In genomic region chr16:73449836-73450235, GRCm38 (mm10) we compare ENCODE assay signal across 11 mouse cellular contexts.
"Had no signal": no experiment of that assay in that cellular context is flagged by ENCODE, and none has a peak within 500 bp of the region (broad histone marks: within the 10 kb centered on the region; RNA-seq: fewer than 3 reads in every experiment).

No protein-coding gene starts in this region.

- H3K27me3 ChIP-seq: kidney, embryonic 15.5 days; limb, embryonic 15.5 days; liver, embryonic 12.5 days; midbrain, embryonic 12.5 days had no signal

- ATAC-seq: liver, embryonic 12.5 days had no signal

- H3K4me1 ChIP-seq: kidney, embryonic 15.5 days; limb, embryonic 15.5 days; liver, embryonic 12.5 days; midbrain, embryonic 12.5 days had no signal

- H3K4me3 ChIP-seq: kidney, embryonic 15.5 days; left cerebral cortex, adult 2 months; limb, embryonic 15.5 days; liver, embryonic 12.5 days; midbrain, embryonic 12.5 days had no signal

- H3K4me2 ChIP-seq: kidney, embryonic 15.5 days; limb, embryonic 15.5 days; liver, embryonic 12.5 days; lung, embryonic 14.5 days; midbrain, embryonic 12.5 days had no signal

- H3K9me3 ChIP-seq: kidney, embryonic 15.5 days; limb, embryonic 15.5 days; liver, embryonic 12.5 days; midbrain, embryonic 12.5 days had no signal

- DNase-seq: kidney, adult 2 months; kidney, postnatal 14 days; lung, embryonic 14.5 days; lung, postnatal 14 days; right cerebral cortex, postnatal 25 days; thymus, postnatal 4 days had no signal

- H3K9ac ChIP-seq: kidney, embryonic 15.5 days; limb, embryonic 15.5 days; liver, embryonic 12.5 days; lung, embryonic 14.5 days; midbrain, embryonic 12.5 days had no signal

- H3K27ac ChIP-seq: kidney, embryonic 15.5 days; left cerebral cortex, adult 2 months; limb, embryonic 15.5 days; liver, embryonic 12.5 days; midbrain, embryonic 12.5 days had no signal

- H3K36me3 ChIP-seq: kidney, embryonic 15.5 days; limb, embryonic 15.5 days; liver, embryonic 12.5 days; midbrain, embryonic 12.5 days had no signal
